Mouse (Mus musculus): ENCODE results near the gene Txndc12.
A peak's percentile ranks its signal among the peaks of the same experiment; 100 is the strongest.

Gene Txndc12

GRCm38 (mm10) chr4:108834115-108834970 lies at the start of gene Txndc12:
Txndc12 (plus strand) TSS chr4:108834601.
- DNase-seq (ENCODE audit: low spot score), result peak; percentile 96

DNA sequence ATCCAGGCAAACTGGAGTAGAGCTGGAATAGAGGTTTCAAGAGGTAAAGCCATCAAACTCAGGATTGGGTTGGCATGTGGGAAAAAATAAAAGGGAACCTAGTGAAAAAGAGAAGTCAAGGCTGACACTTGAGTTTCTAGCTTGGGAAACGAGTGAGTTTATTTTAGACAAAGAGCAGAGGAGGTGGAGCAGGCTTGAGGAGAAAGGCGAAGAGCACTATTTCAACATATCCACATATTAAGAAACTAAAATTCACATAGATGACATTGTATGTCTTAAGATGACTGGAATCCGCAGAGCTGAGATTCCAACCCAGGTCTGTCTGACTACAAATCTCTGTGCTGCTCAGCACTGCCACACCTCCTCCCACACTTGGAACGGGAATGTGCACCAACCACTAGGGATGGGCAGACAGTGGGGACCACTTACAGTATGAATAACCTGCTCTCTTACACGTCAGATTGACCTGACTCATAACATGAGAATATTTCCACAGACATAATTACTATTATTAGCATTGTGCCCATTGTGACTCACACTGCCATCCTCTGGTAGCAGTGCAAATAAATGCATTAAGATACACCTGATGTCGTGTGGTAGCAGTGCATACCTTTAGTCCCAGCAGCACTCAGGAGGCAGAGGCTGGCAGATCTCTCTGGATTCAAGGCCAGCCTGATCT lies 45.0 kb upstream of the Txndc12 start:
- DNase-seq (ENCODE audit: low spot score), result no peak

DNA sequence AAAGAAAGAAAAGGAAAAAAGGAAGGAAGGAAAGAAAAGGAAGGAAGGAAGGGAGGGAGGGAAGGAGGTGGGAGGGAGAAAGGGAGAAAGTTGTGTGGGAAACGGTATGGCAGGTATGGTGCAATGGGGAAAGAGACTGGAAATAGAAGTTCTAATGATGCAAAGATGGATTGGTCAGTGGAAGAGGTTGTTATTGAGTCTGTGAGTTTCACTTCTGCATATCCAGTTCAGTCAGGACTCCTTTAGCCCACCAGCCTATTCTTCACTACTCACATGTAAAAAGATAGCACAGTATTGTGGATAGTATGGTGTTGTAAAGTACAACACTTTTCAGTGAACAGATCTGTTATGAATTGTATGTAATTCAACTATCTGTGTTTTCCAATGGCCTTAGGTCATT lies 43.9 kb upstream of the Txndc12 start:
- DNase-seq (ENCODE audit: low spot score), result no peak

DNA sequence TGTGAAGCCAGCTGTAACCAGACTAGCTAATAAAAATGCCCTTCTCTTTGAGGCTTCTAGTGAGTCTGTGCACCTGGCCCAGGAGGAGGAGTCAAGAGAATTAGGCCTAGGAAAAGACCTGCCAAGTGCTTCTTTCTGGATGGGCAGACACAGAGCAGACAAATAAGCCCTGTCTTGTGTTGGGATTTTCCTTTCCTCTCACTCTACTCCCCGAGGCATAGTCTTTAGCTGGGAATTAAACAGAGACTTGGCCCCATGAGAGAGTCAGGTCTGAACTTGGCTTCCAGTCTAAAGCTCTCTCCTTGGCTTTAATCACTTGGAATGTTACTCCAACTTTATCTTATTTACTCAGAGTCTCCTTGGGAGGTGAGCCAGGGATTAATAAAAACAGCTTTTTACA lies 40.5 kb upstream of the Txndc12 start:
- DNase-seq (ENCODE audit: low spot score), result no peak

- DNase-seq (ENCODE audit: low spot score), result no peak
These were observed 37.7 kb upstream of the Txndc12 start for GRCm38 (mm10) chr4:108796701-108797100.

- DNase-seq (ENCODE audit: low spot score), result peak; percentile 79
These were observed 36.1 kb upstream of the Txndc12 start for GRCm38 (mm10) chr4:108798083-108798830.

DNA sequence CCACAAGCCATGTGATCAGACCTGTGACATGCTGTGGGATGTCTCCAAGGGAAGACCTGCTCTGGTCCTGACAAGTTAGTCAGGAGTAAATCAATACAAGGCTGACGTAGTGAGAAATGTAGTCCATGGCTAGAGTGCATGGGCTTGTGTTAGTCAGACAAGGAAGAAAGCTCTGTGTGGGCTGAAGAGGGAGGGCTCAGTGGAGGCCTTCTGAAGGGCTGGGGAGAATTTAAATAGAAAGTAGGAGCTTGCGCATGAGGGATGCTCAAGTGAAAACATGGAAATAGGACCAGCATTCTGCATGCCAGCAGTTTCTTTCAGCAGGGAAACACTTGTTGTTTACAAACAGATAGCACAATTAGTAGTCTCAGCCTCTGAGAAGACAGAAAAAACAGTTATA lies 30.9 kb upstream of the Txndc12 start:
- no peak for DNase-seq (ENCODE audit: low spot score)

- DNase-seq (ENCODE audit: low spot score), result no peak
These were observed 23.3 kb upstream of the Txndc12 start for GRCm38 (mm10) chr4:108811142-108811541.

GRCm38 (mm10) chr4:108811550-108811949 lies 22.9 kb upstream of the Txndc12 start:
- DNase-seq (ENCODE audit: low spot score), result no peak

GRCm38 (mm10) chr4:108825677-108826076 lies 8.7 kb upstream of the Txndc12 start:
- DNase-seq (ENCODE audit: low spot score), result no peak

DNA sequence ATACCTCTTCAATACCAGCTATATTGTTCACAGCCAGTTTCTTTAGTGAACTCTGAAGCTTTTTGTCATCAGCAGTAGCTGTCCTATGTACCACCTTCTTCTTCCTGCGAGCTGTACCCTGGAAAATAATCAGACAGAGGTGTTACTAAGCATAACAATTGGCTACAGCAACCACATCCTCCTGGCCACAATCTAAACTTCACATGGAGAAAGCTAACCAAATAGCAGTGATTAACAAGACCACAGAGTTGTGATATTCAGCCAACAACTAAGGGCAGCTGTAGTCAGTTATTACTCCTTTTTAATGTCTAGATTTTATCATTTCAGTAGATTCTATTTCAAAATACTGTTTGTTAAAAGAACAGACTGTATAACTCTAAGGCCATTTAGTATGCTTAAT lies 8.3 kb upstream of the Txndc12 start:
- DNase-seq (ENCODE audit: low spot score), result no peak

DNA sequence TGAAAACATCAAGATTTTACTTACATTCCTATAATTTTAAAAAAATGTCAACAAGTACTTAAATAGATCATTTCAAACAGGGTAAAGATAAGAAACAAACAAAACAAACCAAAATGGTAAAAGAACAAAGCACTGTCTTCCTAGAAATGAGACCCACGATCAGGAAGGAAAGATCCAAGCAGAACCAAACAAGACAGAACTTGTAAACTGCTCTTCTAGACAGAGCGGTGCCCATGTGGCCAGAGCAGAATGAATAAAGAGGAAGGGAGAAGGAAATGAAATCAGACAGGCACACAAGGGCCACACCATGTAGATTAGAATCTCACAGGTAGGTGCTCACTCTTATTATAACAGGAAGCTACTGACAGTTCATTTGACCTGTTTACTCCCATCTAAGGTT lies 7.8 kb upstream of the Txndc12 start:
- no peak for DNase-seq (ENCODE audit: low spot score)

- no peak for DNase-seq (ENCODE audit: low spot score)
These were observed 3.7 kb upstream of the Txndc12 start for GRCm38 (mm10) chr4:108830698-108831097.

GRCm38 (mm10) chr4:108832916-108833827 lies 1.2 kb upstream of the Txndc12 start, which contains the start of gene Btf3l4:
Btf3l4 (minus strand) TSS chr4:108833614.
- peak; percentile 98 for DNase-seq (ENCODE audit: low spot score)

- no peak for DNase-seq (ENCODE audit: low spot score)
These were observed 630 bp upstream of the Txndc12 start for GRCm38 (mm10) chr4:108833828-108834114.

DNA sequence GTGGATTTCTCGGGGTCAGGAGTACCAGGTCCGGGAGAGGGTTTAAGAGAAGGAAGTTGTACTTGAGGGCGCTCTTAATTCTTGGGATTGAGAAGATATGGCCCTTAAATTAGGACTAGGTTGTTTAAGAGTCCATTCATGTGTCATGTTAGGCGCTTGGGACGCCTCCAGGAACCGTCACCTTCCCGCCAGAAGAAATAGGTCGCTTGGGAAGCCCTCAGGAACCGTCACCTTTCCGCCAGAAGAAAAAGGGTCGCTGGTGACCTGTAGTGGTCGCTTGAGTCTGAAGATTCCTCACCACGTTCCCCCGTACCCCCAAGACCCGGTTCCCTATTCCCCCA lies 540 bp downstream of the Txndc12 start:
- peak; percentile 25 for DNase-seq (ENCODE audit: low spot score)

DNA sequence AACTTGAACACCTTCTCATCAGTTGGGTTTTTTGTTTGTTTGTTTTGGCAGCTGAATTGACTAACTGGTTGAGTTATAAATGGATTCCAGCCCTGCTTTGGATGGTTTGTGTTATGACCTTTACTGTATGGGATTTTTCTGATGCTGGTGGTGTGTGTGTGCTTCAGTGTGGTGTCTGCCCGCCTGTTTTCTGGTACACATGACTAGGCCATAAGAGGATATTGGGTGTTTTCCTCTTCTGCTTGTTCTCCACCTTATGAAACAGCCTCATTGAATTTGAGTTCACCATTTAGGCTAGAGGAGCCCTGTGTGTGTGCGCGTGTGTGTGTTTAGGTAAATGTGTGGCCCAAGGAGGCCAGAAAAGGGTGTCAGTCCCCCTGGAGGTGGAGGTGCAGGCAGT lies 1.1 kb downstream of the Txndc12 start:
- no peak for DNase-seq (ENCODE audit: low spot score)

DNA sequence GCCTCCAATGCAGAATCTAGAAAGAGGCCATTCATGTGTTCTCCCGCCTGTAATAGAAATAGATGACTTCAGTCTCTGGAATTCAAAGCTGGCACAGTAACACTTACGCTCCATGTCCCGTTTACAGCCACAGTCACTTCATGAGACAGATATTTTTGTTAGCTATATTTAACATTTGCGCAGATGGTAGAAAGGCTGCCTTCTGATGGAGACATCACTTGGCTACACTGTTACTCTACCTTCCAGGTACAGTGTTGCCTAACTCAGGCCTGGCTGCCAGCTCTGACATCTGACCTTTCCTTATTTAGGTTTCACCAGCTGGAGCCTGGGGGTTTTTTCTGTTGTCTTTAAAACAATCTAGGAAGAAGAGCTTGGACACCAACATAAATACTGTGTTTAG lies 3.6 kb downstream of the Txndc12 start:
- no peak for DNase-seq (ENCODE audit: low spot score)

- no peak for DNase-seq (ENCODE audit: low spot score)
These were observed 7.6 kb downstream of the Txndc12 start for GRCm38 (mm10) chr4:108841920-108842578.

GRCm38 (mm10) chr4:108843336-108843735 lies 8.9 kb downstream of the Txndc12 start:
- no peak for DNase-seq (ENCODE audit: low spot score)

GRCm38 (mm10) chr4:108845824-108846569 lies 11.6 kb downstream of the Txndc12 start:
- no peak for DNase-seq (ENCODE audit: low spot score)

Data from embryo, embryonic 10 days (tissue).